Mouse (Mus musculus) megakaryocyte, embryonic 14.5 days (primary cell): ENCODE measurements at regions not wholly inside any gene's neighbourhood (a gene's known extent, or its start where the extent isn't known, plus 50 kb on each side); places are given as distances from the start of the nearest gene placed in this dataset.

Source experiments
- FLI1 ChIP-seq: IDR thresholded peaks from 2 replicates; pipeline ENCODE4 v1.6.1; 2012; ENCODE audit warnings: low read length, inconsistent platforms, mixed read lengths
- GATA1 ChIP-seq: IDR thresholded peaks from 3 replicates; pipeline ENCODE4 v1.6.1; 2012; ENCODE audit warnings: mixed read lengths, low read length, inconsistent platforms, borderline replicate concordance

- no peak for TF ChIP-seq GATA1
- TF ChIP-seq FLI1: no peak
Observed at GRCm38 (mm10) chr12:79944090-79944489, 168.7 kb downstream of the Zfp36l1 start.
